Mouse (Mus musculus) erythroblast, adult 5-6 weeks (primary cell): ENCODE results near the gene Prss23. TPM values are rescaled to one million over a fixed set of nuclear protein-coding genes. Genes with fewer than 3 reads are reported as not detected.

Experiments used
- ATAC-seq: replicated peaks from 2 replicates; pipeline ENCODE4 v1.8.0; 2016; ENCODE audit warnings: moderate number of reproducible peaks, mild to moderate bottlenecking, moderate TSS enrichment, inconsistent platforms; ENCODE audit not compliant: poor library complexity, low FRiP score, severe bottlenecking
- total RNA-seq, 2 experiments: library from RNA; stranded (forward) in 1 of 2; stranded (reverse) in 1 of 2; fragments of 150-400 nt in 1 of 2; fragments of 200-764, 138-1000 nt in 1 of 2; gene quantifications; 2 replicates each; pipeline versions ENCODE4 v1.2.3 to v1.2.4; 2015 to 2017; ENCODE audit warnings: low replicate concordance in 2 of 2

Prss23 gene
- total RNA-seq (2015; ENCODE audit: low replicate concordance) (not detected in 2 replicates), total RNA-seq (2017; ENCODE audit: low replicate concordance) (not detected in 2 replicates)

- no peak for ATAC-seq
Measured at GRCm38 (mm10) chr7:89526731-89527429, at the start of gene Prss23. Gene Prss23, minus strand, starts transcription at chr7:89527187.

DNA sequence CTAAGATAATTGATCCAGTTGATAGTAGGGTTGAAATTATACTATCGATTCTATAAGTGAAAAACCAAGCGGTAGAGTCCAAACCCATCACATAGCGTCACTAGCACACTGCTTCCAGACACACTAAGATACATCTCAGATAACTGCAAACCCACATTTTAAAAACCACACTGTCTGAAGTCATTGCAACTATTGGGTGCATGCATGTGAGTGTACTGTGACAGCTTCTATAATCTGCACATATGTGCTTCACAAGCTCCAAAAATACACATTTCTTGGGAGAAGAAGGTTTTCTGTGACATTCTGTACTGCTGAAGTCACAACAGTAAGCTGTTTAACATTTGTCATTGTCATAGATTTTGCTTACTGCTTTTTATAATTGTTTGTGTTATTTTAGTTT lies 49.1 kb upstream of the Prss23 start:
- no peak for ATAC-seq

DNA sequence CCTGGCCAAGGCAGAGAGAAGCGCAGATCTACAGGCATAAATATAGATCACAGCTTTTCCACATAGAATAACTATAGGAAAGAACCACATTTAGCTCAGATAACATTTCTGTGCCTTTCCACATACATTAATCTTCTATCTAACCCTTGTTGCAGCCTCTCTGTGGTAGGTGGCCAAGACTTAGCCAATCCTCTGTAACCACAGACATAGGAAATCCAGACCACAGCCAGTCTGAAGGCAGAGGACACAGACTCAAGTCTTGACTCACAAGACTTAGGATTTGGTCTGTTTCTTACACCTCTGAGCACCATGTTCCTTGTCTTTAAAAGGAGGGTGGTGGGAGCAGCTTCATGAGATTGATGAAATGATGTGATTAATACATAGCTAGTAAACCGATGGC lies 37.6 kb upstream of the Prss23 start:
- ATAC-seq, result no peak

DNA sequence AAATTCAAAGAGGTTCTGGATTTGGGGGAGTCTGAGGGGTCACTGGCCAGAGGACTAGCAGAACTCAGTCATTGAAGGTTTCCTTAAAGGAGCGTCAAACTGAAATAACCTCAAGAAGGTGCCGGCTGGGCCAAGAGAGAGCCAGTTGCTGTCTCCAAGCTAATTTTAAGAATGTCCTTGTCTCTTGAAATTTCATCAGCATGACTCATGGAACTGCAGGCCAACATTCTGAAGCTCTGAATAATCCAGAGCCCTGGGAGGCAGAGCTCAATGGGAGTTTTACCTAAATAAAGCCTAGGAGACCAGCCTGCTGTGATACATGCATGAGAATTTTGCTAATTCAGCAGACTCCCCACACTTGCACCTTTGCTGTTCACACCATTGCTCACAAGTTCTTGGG lies 36.5 kb upstream of the Prss23 start:
- ATAC-seq, result no peak

DNA sequence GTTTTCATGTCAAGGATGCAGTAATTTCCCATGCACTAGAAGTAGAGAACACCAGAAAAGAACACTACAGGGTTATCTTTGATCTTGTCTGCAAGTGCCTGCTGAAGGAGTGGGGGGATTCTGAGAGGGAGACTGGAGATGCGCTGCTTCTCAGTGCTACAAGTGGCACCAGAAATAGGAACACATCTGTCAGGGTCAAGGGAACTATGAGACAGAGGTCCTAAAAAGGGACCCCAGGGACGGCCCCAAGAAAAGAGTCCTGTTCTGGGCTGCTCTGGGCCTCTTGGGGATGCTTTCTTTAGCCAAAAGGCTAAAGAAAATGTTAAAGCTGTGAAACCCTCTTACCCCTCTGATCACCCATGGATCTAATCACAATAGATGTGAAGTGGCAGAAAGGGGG lies 35.2 kb upstream of the Prss23 start:
- ATAC-seq, result no peak

DNA sequence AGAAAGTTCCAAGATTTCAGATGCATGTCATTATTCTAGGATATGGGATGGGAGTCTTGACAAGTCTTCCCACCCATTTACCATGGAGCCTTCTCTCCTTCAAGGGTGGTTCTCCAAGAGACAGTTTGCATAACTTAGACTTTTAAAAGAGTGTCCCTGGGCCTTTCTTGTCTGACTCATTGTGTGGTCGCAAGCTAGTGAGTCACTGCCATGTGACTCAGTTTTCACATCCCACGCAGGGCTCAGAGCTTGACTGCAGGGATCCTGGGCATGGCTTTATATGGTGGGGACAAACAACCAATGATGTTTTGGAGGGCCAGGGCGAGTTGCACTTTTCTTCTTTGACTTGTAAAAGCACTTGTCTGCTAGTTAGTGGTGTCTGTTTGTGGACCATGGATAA lies 34.0 kb upstream of the Prss23 start:
- ATAC-seq, result no peak

DNA sequence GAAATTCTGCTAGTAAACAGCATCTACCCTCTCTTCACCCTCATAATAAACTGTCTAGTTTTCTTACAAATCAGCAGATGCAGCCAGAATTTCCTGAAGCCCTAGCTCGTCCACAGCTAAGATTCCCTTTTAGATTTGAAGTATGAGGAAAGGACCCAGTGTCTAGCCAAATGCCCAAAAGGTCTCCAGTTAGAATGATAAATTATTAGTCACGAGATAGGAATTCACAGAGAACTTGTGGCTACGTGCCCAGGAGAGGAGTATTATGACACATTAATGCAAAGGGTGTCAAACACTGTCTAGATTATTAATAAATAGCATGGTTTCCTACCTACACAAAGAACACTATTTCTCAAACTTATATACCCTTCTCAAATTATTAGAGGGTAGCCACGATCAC lies 32.6 kb upstream of the Prss23 start:
- ATAC-seq, result no peak

DNA sequence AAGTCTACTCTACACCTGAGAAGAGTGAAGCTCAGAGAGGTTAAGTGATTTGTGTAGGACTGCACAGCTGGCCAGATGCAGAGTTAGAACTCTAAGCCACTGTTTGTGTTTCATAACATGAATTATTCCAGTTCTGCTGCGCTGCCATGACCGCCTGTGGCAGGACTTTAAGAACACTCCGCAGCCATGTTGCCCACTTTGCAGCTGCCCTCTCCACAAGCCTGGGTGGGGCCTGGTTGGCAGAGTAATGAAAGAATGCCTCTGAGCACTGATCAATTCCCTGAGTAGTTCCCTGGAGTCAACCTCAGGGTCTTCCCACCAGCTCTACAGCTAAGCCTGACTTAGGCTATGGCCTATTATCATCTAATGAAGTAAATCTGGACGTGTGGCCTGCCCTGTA lies 32.1 kb upstream of the Prss23 start:
- no peak for ATAC-seq

DNA sequence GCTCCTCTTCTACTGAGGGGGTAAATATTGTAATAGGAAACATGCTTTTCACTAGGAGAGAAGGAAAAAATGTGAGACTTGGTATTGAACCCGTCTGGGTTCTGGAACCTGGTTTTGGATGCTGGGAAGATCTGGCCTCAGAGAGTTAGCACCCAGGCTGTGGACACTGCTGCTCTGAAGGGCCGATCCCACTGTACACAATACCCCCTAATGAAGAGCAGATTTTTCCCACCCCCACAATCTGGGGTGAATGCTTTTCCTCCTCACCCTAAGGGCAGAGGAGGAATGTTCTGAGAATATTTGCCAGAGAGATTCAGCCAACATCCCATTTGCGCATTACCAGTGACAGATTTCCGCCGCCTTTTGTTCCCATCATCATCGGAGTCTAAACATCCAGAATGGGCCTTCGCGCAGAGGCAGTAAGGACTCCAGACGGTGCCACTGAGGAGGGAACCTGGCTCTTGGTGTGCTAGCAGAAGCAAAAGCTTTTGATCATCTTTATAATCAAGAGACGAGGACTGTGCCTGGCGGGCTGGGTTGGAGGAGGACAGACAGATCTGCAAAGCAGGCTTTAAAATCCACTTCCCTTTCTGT lies 31.6 kb upstream of the Prss23 start:
- ATAC-seq, result no peak

DNA sequence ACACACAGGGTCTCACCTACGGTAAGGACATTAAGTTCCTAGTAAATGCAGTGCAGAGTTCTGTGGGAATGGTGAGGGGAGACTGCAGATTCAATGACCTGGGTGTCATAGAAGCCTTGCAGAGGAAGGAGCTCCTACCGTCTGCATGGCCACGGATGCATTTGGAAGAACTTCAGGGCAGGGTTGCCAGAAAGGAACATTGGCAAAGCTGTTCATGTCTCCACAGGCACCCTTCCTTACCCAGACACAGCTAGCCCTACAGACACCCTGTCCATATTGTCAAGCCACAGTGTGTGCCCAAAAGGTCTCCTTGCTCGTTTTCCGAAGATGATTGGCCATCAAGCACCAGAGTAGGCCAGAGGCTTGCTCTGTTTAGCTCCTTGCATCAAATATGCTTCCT lies 30.1 kb upstream of the Prss23 start:
- no peak for ATAC-seq

GRCm38 (mm10) chr7:89556652-89557051 lies 29.7 kb upstream of the Prss23 start:
- no peak for ATAC-seq

GRCm38 (mm10) chr7:89555170-89555569 lies 28.2 kb upstream of the Prss23 start:
- ATAC-seq, result no peak

- ATAC-seq, result no peak
Measured at GRCm38 (mm10) chr7:89554068-89554467, 27.1 kb upstream of the Prss23 start.

DNA sequence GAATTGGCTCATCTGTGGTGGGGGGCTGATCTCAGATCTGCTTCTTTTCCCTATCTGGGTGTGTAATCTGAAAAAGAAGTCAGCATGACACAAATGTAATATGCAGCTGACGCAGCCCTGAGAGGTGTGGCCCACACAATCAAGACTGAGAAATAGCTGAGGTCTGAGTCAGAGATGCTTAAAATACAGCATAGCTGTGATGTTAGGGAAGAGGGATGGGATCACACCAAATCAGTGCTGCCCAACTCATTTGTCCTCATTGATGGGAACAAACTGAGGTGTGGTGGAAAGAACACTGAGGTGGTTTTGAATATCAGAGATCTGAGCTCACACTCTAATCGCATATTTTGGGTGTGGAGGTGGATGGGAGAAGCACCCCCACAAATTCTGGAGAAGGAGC lies 14.0 kb upstream of the Prss23 start:
- no peak for ATAC-seq

DNA sequence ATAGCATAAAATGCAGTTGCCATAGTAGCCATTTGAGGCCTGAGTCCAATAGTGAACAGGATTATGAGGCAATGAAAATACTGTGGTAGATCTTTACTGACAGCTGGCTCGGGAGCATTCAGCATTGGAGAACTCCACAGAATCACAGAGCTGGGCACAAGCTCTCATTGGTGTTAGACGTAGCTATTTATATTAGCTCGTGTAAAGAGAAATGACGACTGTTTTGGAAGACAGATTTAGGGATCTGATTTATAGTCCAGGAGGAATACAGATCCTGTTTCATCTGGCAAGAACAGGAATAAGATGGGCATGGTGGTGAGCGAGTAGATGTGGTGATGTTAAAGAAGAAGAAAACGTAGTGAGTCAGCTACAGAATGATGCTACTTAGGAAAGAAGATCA lies 12.4 kb upstream of the Prss23 start:
- ATAC-seq, result no peak

DNA sequence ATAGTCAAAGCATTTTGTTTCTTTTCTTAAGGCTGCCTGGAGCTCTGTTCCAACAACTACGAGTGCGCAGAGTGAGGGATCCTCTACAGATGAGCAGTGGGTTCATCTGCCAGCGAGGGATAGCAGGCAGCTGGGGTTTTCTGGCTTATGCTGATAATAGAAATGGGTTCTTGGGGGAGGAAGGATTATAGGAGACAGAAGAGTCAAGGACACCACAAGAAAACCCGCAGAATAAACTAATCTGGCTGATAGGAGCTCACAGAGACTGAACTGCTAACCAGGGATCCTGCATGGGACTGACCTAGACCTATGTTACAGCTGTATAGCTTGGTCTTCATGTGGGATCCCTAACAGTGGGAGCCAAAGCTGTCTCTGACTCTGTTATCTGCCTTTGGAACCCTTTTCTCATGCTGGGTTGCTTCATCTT lies 456 bp upstream of the Prss23 start:
- no peak for ATAC-seq

- no peak for ATAC-seq
Measured at GRCm38 (mm10) chr7:89523816-89524215, 3.2 kb downstream of the Prss23 start.

- no peak for ATAC-seq
Measured at GRCm38 (mm10) chr7:89522170-89522569, 4.8 kb downstream of the Prss23 start.

DNA sequence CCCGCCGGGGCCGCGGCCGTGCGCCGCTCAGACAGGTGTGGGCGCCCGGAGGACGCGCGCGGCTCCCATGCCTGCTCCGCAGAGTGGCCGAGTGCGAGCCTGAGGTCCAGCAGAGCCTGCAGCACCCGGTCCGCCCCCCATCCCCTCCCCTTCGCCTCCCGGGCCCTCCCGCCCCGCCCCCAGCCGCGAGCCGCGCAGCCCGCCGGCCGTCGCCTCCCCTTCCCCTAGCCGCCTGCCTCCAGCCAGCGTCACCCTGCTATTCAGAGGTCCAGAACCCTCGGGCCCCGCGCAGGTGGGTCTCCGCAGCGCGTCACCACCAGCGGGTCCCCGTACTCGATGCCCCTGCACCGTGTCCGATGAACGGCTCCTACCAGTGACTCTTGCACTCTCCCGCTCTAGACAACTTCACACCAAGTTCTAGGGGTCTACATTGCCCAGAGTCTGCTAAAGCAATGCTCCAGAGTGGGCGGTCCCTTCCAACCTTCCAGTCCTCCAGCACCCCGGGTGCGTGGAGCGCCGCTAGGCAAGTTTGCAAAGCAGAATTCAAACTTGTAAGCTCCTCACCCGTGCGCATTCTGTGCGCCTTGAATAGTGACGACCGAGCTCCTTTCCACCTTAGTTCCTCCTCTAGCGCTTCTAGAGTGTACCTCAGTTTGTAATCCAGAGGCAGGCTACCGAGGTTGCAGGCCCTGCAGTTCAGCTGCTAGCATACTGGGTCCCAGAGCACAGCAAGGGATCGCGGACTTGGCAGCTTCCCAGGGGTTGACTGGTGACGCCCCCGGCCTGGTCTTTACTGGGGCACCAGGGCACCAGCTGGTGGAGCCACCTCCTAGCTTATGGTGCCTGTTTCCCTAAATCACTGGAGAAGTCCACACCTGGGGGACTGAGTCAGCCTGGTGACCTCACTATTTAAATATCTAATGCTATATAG lies 9.3 kb downstream of the Prss23 start:
- ATAC-seq, result no peak

GRCm38 (mm10) chr7:89516551-89517459 lies 10.2 kb downstream of the Prss23 start:
- no peak for ATAC-seq
